Mouse (Mus musculus) embryo, embryonic 10.5 days (tissue): ENCODE results near the gene Dynlrb1.

ENCODE experiments used
- DNase-seq: peaks from one replicate; pipeline ENCODE4 v3.0.0-alpha.2; 2015; ENCODE audit warnings: low spot score

Gene Dynlrb1

DNA sequence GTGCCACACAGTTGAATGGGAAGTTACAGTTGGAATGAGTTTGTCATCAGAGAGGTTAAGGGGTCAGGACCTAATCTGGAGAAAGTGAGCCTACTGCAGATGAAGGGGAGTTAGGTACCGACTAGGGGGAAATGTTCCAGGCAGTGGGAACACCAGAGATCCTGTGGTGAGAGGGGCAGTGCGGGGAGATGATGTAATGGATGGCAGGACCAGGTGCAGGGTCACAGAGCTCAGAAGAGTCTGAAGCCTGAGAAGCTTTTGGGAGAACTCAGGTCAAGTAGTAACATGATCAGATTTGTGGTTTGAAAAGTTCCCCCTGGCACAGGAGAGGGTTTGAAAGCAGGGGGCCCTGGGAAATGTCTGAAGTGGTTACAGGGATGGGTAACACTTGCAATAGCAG is 43.8 kb downstream of the Dynlrb1 start:
- no peak for DNase-seq

DNA sequence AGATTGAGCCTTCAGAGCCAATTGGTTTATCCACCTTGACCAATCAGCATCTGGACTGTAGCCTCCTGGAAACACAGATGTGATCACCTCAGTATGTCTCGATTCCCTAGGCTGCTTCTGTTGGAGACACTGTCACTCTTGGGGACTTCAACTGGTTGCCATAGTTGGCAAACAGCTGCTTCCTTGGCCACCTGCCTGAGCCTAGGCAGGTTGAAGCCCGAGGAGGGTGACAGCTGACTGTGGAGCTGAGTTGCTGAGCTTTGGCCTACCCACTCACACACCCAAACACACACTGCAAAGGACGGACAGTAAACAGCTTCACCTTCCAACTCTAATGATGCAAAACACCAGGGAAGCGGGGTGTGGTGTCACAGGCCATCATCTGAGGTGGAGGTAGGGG is 47.5 kb downstream of the Dynlrb1 start:
- no peak for DNase-seq

DNA sequence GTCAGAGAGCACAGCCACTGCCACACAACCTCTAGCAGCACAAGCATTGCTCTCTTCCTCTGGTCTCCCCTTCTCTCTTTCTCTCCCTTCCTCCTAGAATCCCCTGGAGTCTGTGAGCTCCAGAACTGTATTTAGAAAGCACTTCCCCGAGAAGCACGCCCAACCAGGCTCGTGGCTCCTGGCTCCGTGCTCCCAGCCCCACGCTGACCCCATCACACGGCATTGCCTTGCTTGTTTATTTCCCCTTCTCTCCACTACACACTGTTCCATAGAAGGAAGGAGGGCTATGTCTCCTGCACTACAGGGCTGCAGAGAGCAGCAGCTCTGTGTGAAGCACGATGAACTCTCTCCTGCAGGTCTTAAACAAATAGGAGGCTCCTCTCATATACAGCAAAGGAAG is 48.3 kb downstream of the Dynlrb1 start:
- DNase-seq = no peak

DNA sequence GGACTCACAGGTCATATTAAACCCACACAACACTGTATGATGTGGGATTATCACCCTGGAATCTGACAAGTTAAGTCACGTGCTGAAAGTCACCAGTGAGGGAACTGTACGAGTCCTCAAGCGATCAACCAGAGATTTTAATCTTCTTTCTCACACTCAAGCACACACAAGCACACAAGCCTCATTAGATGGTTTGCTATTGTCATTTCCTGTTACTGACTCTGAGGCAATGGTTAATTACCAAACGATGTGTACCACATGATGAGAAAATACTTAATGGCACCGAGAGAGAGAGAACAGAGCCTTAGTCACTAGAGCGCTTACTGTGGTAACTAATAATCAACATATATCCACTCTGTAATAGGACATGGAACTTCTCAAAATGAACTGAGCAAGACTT is 49.4 kb downstream of the Dynlrb1 start:
- DNase-seq = no peak

DNA sequence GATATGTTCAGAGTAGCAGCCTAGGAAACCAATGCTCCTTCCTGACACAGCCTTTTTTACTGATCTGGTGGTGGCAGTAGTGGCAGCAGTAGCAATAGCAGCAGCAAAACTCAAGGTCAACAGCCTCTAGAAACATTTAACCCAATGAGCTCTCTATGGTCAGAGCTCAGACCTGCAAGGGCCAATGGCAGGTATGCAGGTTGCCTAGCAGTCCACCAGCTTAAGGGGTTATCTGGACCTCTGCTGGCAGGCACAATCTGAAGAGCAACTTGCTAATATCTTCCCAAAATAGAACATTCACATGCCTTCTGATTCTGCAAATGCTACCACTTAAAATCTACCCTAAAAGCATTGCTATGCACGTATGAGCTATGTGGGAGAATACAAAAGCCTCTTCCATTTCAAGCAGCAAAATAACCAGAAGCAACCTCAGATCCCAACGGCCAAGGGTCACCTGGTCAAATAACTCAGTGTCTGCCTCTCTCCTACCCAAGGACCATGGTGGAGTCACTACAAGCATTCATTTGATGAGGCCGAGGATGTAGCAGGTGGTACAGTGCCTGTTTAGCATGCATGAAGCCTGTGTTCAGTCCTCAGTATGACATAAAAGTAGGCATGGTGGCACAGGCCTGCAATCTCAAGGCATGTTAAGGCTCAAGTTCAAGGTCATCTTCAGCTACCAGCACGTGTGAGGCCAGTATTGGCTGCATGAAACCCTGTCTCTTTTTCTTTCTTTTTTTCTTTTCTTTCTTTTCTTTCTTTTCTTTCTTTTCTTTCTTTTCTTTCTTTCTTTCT is 51.3 kb downstream of the Dynlrb1 start:
- no peak for DNase-seq

DNA sequence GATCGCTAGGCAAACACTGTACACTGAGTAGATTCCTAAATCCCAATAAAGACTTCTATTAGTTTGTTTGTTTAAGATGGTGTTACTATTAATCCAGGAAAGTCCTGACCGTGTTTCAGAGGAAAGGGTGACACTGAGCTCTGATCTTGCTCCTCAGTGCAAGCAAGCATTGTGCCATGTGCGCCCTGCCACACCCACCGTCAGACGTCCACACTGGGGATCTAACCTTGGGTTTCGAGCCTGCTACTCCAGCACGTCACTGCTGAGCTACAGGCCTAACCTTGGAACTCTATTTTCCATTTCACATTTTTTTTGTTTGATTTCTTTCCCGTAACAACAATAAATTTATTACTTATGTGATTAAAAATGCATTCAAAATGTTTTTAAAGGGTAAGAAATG is 53.7 kb downstream of the Dynlrb1 start:
- no peak for DNase-seq

DNA sequence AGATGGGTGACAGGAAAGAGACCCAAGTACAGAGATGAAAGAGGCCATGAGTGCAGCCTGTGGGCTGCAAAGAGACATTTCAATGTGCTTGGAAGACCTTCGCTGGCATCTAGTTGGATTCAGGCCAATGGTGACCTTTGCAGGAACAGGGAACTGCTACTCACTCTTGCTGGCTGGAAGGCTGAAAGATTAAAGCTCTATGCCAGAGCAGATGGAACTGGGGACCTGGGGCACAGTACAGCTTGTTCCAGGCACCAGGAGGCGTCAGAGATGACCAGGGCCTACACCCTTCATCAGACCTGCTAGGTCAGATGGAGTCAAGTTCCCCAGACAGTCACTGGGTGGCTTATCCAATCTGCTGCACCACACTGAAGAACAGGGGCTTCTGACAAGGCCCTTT is 57.0 kb downstream of the Dynlrb1 start:
- no peak for DNase-seq

DNA sequence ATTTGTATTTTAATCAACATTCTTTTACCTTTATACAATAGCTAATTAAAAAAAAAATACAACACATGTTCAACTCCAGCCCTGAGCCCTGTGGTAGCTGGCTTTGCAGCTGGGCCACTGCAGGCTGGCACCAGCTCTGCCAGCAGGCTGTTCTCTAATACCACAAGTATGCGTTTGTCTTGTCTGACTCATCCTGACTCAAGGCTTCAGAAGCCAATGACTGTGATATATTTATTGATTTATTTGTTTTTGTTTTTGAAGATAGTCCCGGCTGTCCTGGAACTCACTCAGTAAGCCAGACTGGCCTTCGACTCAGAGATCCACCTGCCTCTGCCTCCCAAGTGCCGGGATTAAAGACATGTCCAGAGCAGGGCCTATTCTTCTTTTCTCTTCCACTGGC is 57.6 kb downstream of the Dynlrb1 start:
- no peak for DNase-seq

DNA sequence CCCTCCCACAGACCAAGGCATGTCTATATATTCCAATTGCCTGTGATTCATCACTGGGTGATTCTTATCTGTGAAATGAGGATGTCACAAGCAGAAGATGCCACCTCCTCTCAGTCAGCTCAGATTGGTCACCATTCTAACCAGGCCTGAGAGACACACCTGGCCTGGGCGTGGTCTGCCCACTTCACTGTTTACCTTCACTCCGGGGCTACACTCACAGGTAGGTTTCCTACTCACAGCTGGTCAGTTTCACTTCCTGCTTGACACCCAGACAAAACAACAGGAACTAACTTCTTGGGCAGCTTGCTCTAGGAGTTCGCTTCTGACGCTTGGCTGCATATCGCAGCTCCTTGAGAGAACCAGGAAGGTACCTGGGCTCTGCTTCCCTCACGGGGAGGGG is 59.1 kb downstream of the Dynlrb1 start:
- DNase-seq = no peak

DNA sequence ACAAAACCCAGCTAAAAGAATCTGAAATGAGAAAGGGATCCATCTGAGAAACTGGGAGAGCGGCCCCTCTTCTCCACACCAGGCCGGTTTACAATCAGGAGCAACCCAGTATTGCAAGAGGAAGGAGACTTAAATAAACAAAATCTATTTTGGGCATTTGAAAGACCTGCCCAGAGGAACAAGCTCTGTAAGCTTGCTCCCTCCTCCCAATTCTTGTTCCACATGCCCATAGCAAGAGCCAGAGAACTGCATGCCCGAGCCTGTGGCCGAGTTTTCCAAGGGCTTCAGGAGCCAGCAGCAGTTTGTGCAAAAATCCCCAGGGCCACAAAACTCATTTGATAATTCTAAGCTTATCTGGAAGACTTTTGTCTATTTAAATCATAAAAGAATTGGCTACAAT is 63.2 kb downstream of the Dynlrb1 start:
- DNase-seq = no peak
